Mouse (Mus musculus) layer of hippocampus, postnatal 25 days (tissue): ENCODE measurements around the gene Gm21060. TPM values are rescaled to one million over a fixed set of nuclear protein-coding genes. Genes with fewer than 3 reads are reported as not detected.
"Not testable (repeated sequence)": the region's sequence is repeated elsewhere in the genome, so short reads cannot be mapped to it uniquely, and the experiment has no call there.

Source experiments
- DNase-seq, 2 experiments: peaks; one replicate each; pipeline ENCODE4 v3.0.0; 2022; ENCODE audit warnings: mixed read lengths in 2 of 2, low spot score in 1 of 2; ENCODE audit errors: extremely low spot score in 1 of 2
- total RNA-seq, 2 experiments: library from RNA; stranded (reverse); gene quantifications; 2 replicates each; pipeline ENCODE4 v1.2.3; 2021

Gene Gm21060
- not detected for total RNA-seq

- no peak for DNase-seq
These were observed at the start of gene Gm21060 for GRCm38 (mm10) chr19:61296969-61297368. Gene Gm21060 (minus strand): TSS chr19:61297069.

GRCm38 (mm10) chr19:61320844-61321243, 24.0 kb upstream of the Gm21060 start:
- DNase-seq, result not testable (repeated sequence)

GRCm38 (mm10) chr19:61313185-61313584, 16.3 kb upstream of the Gm21060 start:
- DNase-seq, result not testable (repeated sequence)

- not testable (repeated sequence) for DNase-seq
These were observed 15.5 kb upstream of the Gm21060 start for GRCm38 (mm10) chr19:61312400-61312799.

- DNase-seq, result not testable (repeated sequence)
These were observed 11.2 kb upstream of the Gm21060 start for GRCm38 (mm10) chr19:61308083-61308482.

GRCm38 (mm10) chr19:61285033-61285432, 11.8 kb downstream of the Gm21060 start:
- DNase-seq, result not testable (repeated sequence)

- DNase-seq, result no peak
These were observed 13.3 kb downstream of the Gm21060 start for GRCm38 (mm10) chr19:61283581-61283980.

- no peak for DNase-seq
These were observed 21.4 kb downstream of the Gm21060 start for GRCm38 (mm10) chr19:61275446-61275845.

GRCm38 (mm10) chr19:61269141-61269540, 27.7 kb downstream of the Gm21060 start:
- not testable (repeated sequence) for DNase-seq

- DNase-seq, result no peak
These were observed 29.7 kb downstream of the Gm21060 start for GRCm38 (mm10) chr19:61267141-61267540.

GRCm38 (mm10) chr19:61266651-61267050, 30.2 kb downstream of the Gm21060 start:
- DNase-seq, result peak in 1 of 2 experiments; percentile 16

- DNase-seq, result peak; percentile 17 to 19
These were observed 30.6 kb downstream of the Gm21060 start for GRCm38 (mm10) chr19:61266246-61266615.

- peak in 1 of 2 experiments; percentile 56 for DNase-seq
These were observed 31.3 kb downstream of the Gm21060 start for GRCm38 (mm10) chr19:61265349-61266245.

GRCm38 (mm10) chr19:61264933-61265332, 31.9 kb downstream of the Gm21060 start:
- DNase-seq, result no peak

GRCm38 (mm10) chr19:61264227-61264626, 32.6 kb downstream of the Gm21060 start:
- DNase-seq, result no peak

- DNase-seq, result no peak
These were observed 35.6 kb downstream of the Gm21060 start for GRCm38 (mm10) chr19:61261241-61261640.

- DNase-seq, result no peak
These were observed 39.1 kb downstream of the Gm21060 start for GRCm38 (mm10) chr19:61257733-61258132.

- DNase-seq, result no peak
These were observed 40.5 kb downstream of the Gm21060 start for GRCm38 (mm10) chr19:61256166-61256887.

GRCm38 (mm10) chr19:61247334-61247733, 49.5 kb downstream of the Gm21060 start:
- DNase-seq, result not testable (repeated sequence)
